Mouse (Mus musculus) myocyte (in vitro differentiated cells): ENCODE results near the gene Suds3.

Experiments used
- CEBPB ChIP-seq: IDR thresholded peaks from 2 replicates; pipeline ENCODE4 v1.6.1; 2011; ENCODE audit warnings: mild to moderate bottlenecking, moderate library complexity; ENCODE audit not compliant: poor library complexity, insufficient read depth, severe bottlenecking
- POLR2A ChIP-seq: IDR thresholded peaks from one replicate; pipeline ENCODE4 v1.6.1; 2011; ENCODE audit warnings: low read depth, mild to moderate bottlenecking, control low read depth, moderate library complexity; ENCODE audit not compliant: insufficient read length

- no peak for TF ChIP-seq CEBPB
- TF ChIP-seq POLR2A, result no peak
Observed at GRCm38 (mm10) chr5:117117716-117118115, 1.8 kb upstream of the Suds3 start.
